Mouse (Mus musculus) small intestine, adult 2 months (tissue): Measurements from ENCODE around the gene Dnajc27. TPM values are rescaled to one million over a fixed set of nuclear protein-coding genes. Genes with fewer than 3 reads are reported as not detected.

Experiments used
- H3K27ac ChIP-seq: fragments of 200-500 bp; 2 replicates; pipeline ENCODE4 v1.5.1; 2012; ENCODE audit warnings: low read depth, low read length, control low read depth, inconsistent platforms; ENCODE audit not compliant: insufficient read depth
- H3K27me3 ChIP-seq: fragments of 200-500 bp; 2 replicates; pipeline ENCODE4 v1.6.1; 2012; ENCODE audit warnings: mild to moderate bottlenecking, moderate library complexity, low read length, inconsistent platforms; ENCODE audit not compliant: control insufficient read depth, insufficient read depth
- H3K36me3 ChIP-seq: fragments of 200-500 bp; 2 replicates; pipeline ENCODE4 v1.6.1; 2012; ENCODE audit warnings: mild to moderate bottlenecking, low read length, control low read depth, inconsistent platforms; ENCODE audit not compliant: control insufficient read depth, insufficient read depth
- H3K4me1 ChIP-seq: fragments of 200-500 bp; 2 replicates; pipeline ENCODE4 v1.6.1; 2012; ENCODE audit warnings: low read length, inconsistent platforms, mixed read lengths; ENCODE audit not compliant: control insufficient read depth, insufficient read depth, insufficient read length
- H3K4me3 ChIP-seq: fragments of 200-500 bp; 2 replicates; pipeline ENCODE4 v1.5.1; 2012; ENCODE audit warnings: low read depth, mild to moderate bottlenecking, control low read depth, inconsistent platforms, low read length, moderate library complexity
- CTCF ChIP-seq: fragments of 200-500 bp; IDR thresholded peaks from 2 replicates; pipeline ENCODE4 v1.5.1; 2012; ENCODE audit warnings: low read depth, mild to moderate bottlenecking, control low read depth, inconsistent platforms, low read length, moderate library complexity, mixed read lengths; ENCODE audit not compliant: insufficient replicate concordance, insufficient read length; ENCODE audit errors: extremely low read depth
- POLR2A ChIP-seq: fragments of 200-500 bp; IDR thresholded peaks from 2 replicates; pipeline ENCODE4 v1.6.1; 2012; ENCODE audit warnings: low read depth, mild to moderate bottlenecking, control low read depth, inconsistent platforms, low read length, moderate library complexity
- WGBS: fragments of 180-500 bp; shearing (Covaris S2); methylation state at CpG from one replicate; pipeline ENCODE4 v1.1.7; 2018; 5-methylcytosine and 5-hydroxymethylcytosine counted together
- polyA plus RNA-seq: library from polyadenylated mRNA; depleted of rRNA; stranded (reverse); fragments of >200 nt; gene quantifications from 2 replicates; pipeline ENCODE4 v1.2.3, GENCODE M21; 2012

Dnajc27 gene
- polyA plus RNA-seq, 1 experiment, result 1.4 TPM

DNA sequence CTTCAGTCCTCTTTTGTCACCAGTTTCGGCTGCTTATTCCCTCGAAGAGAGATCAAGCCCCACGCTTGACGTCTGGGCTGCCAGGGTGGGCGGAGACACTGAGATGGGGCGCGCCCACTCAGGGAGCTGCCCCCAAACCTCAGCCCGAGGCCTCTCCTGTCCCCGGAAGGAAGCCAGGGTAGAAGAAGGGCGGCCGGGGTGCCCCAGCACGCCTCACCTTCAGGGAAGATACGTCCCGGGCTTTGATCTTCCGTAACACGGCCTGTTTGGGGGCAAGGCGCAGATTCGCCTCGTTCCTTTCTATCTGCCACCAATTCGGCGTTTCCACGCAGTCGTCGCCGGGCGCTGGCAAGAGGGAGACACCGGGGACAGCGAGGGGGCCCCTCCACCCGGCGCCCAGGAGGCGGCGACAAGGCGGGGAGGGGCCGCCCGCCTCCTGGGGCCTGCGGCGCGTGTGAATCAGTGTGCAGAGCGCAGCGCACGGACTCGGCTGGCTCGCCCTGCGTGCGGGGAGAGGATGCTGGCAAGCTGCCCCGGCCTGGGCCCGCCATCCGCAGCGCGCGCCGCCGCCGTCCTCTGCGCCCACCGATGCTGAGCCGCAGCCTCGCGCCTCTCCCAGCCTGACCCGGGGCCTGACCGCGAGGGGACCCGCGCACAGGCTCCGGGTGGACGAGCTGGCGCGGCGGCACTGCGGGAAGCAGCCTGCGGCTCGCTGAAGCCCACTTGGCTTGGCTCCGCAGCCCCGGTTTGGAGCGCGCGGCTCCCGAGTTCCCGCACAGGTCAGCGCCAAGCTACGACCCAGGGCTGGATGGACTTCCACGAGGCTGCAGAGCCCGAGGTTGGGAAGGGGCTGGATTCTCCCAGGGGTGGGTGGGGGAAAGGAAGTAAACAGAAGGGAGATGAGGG lies 50.8 kb downstream of the Dnajc27 start, which contains the start of gene Adcy3:
Gene Adcy3, plus strand, starts transcription at position 163 of the 906 bp plus-strand sequence.
- no peaks in the 10 kb centered on the region; the same call in 1 of the 2 replicates for H3K27me3 ChIP-seq
- no peak for TF ChIP-seq POLR2A
- TF ChIP-seq CTCF, result no peak
- H3K4me3 ChIP-seq, result peak within 1 kb of the TSS; percentile 66
- no peaks in the 10 kb centered on the region for H3K36me3 ChIP-seq
- WGBS, result under 1% methylated on average over 83 of the region's 83 CpGs
- H3K27ac ChIP-seq, result no peak within 1 kb of the TSS
- H3K4me1 ChIP-seq, result 0 out of 2 replicates have a peak, but pooled peaks cover 3% of the 10 kb centered on the region

GRCm38 (mm10) chr12:4133847-4134212 lies 51.4 kb downstream of the Dnajc27 start:
- Histone ChIP-seq H3K4me3 (peak overlapping the region; percentile 66), H3K4me1 (0 out of 2 replicates have a peak, but pooled peaks cover 3% of the 10 kb centered on the region), H3K36me3 (no peaks in the 10 kb centered on the region), H3K27me3 (no peaks in the 10 kb centered on the region; the same call in 1 of the 2 replicates), H3K27ac (no peak overlapping the region)
- 37% methylated on average over 11 of the region's 11 CpGs for WGBS
- TF ChIP-seq POLR2A (no peak), CTCF (no peak)

DNA sequence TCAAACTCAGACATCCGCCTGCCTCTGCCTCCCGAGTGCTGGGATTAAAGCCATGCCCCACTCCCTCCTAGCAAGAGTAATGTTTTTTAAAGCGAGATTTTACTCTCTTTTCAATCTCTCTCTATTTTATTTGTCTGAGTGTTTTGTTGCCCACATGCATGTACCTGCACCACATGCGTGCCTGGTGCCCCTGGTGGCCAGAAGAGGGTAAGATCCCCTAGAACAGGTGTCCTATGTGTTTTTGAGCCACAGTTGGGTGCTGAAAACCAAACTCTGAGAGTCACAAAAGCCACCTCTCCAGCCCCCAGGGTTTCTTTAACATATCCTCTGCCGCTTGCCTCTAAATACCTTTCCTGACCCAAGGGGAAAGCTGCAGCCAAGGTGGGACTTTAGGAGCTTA lies 60.8 kb downstream of the Dnajc27 start:
- no peaks in the 10 kb centered on the region for H3K36me3 ChIP-seq
- no peak overlapping the region for H3K27ac ChIP-seq
- TF ChIP-seq POLR2A (no peak), CTCF (no peak)
- no peaks in the 10 kb centered on the region for H3K27me3 ChIP-seq
- H3K4me1 ChIP-seq, result no peaks in the 10 kb centered on the region
- 95% methylated on average over 5 of the region's 5 CpGs for WGBS
- no peak overlapping the region for H3K4me3 ChIP-seq

- Histone ChIP-seq H3K27ac (no peak overlapping the region), H3K27me3 (no peaks in the 10 kb centered on the region), H3K36me3 (no peaks in the 10 kb centered on the region), H3K4me1 (no peaks in the 10 kb centered on the region), H3K4me3 (no peak overlapping the region)
- 70% methylated on average over 2 of the region's 2 CpGs for WGBS
- TF ChIP-seq POLR2A, result no peak
- no peak for TF ChIP-seq CTCF
Observed at GRCm38 (mm10) chr12:4150936-4151335, 68.6 kb downstream of the Dnajc27 start.

- no peak overlapping the region for H3K4me3 ChIP-seq
- H3K27ac ChIP-seq, result no peak overlapping the region
- H3K36me3 ChIP-seq, result no peaks in the 10 kb centered on the region
- TF ChIP-seq POLR2A (no peak), CTCF (no peak)
- 88% methylated on average over 3 of the region's 3 CpGs for WGBS
- no peaks in the 10 kb centered on the region for H3K4me1 ChIP-seq
- no peaks in the 10 kb centered on the region for H3K27me3 ChIP-seq
Observed at GRCm38 (mm10) chr12:4151969-4152368, 69.6 kb downstream of the Dnajc27 start.

DNA sequence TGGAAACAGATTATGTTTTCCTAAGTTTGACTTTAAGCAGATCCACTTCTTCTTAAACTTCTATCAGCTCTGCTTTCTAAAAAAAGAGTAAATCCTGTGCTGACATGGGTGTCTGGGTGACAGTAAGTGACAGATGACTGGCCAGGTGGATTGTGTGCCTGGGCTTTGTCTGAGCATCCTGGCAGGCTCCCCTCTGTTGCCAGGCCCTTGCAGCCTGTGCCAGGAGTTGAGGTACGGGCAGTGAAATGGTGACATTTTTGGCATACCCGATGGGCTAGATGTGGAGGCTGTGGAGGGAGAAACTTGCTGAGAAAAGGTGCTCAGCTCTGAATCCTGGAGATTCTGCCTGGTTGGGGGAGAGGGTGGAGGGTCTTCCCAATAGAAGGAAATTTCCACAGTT lies 75.1 kb downstream of the Dnajc27 start:
- 85% methylated on average over 2 of the region's 2 CpGs for WGBS
- Histone ChIP-seq H3K27ac (no peak overlapping the region), H3K36me3 (no peaks in the 10 kb centered on the region), H3K27me3 (no peaks in the 10 kb centered on the region), H3K4me1 (peaks cover 12% of the 10 kb centered on the region; the same call in 1 of the 2 replicates), H3K4me3 (no peak overlapping the region)
- TF ChIP-seq POLR2A (no peak), CTCF (no peak)

DNA sequence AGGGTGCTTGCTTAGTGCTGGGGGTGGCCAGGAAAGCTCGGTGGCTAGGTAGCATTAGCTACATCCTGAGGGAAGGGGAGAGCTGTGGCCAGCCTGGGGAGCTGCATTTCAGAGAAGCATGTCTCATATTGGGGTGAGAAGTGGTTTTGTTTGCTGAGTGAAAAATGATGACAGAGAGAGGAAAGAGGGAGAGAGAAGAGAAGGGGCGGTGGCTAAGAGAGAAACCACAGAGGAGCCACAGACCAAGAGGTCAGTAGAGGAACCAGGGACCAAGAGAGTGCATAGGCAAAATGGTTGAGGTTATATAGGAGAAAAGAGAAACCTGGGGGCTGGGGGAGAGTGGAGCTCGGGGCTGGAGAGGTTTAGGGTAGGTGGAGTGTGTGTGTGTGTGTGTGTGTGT lies 75.8 kb downstream of the Dnajc27 start:
- Histone ChIP-seq H3K27ac (no peak overlapping the region), H3K27me3 (no peaks in the 10 kb centered on the region), H3K4me1 (peaks cover 12% of the 10 kb centered on the region; the same call in 1 of the 2 replicates), H3K36me3 (no peaks in the 10 kb centered on the region), H3K4me3 (no peak overlapping the region)
- 77% methylated on average over 3 of the region's 3 CpGs for WGBS
- no peak for TF ChIP-seq POLR2A
- TF ChIP-seq CTCF, result no peak
